Mouse (Mus musculus) hindbrain, embryonic 10.5 days (tissue): Measurements from ENCODE around the gene AI597479. TPM values are rescaled to one million over a fixed set of nuclear protein-coding genes. Genes with fewer than 3 reads are reported as not detected.
A peak's percentile ranks its signal among the peaks of the same experiment; 100 is the strongest.
"Not testable (repeated sequence)": the region's sequence is repeated elsewhere in the genome, so short reads cannot be mapped to it uniquely, and the experiment has no call there.

ENCODE experiments used
- DNase-seq: peaks from one replicate; pipeline ENCODE4 v3.0.0-alpha.2; 2017; ENCODE audit warnings: low spot score
- H3K27ac ChIP-seq: fragments of 300-500 bp; sonication (generic); 2 replicates; pipeline ENCODE4 v1.5.1; 2016; ENCODE audit warnings: mild to moderate bottlenecking, moderate library complexity
- H3K27me3 ChIP-seq: fragments of 300-500 bp; sonication (generic); 2 replicates; pipeline ENCODE4 v1.6.1; 2016; ENCODE audit warnings: mild to moderate bottlenecking; ENCODE audit not compliant: poor library complexity, insufficient read depth, severe bottlenecking
- H3K36me3 ChIP-seq: fragments of 300-500 bp; sonication (generic); 2 replicates; pipeline ENCODE4 v1.6.1; 2016; ENCODE audit warnings: mild to moderate bottlenecking, moderate library complexity
- H3K4me1 ChIP-seq: fragments of 300-500 bp; sonication (generic); replicated peaks from 2 replicates; pipeline ENCODE4 v1.6.1; 2016; ENCODE audit warnings: mild to moderate bottlenecking
- H3K4me3 ChIP-seq: fragments of 300-500 bp; sonication (generic); 2 replicates; pipeline ENCODE4 v1.5.1; 2016; ENCODE audit warnings: mild to moderate bottlenecking, moderate library complexity
- H3K9me3 ChIP-seq: fragments of 300-500 bp; sonication (generic); 2 replicates; pipeline ENCODE4 v1.6.1; 2016; ENCODE audit warnings: mild to moderate bottlenecking, moderate library complexity
- WGBS: fragments of 180-500 bp; shearing (Covaris S2); methylation state at CpG from one replicate; pipeline ENCODE4 v1.1.7; 2016; 5-methylcytosine and 5-hydroxymethylcytosine counted together
- polyA plus RNA-seq: library from polyadenylated mRNA; unstranded; fragments of >200 nt; fragmentation: Nextera tagmentation; extraction: Ambion mirVana; gene quantifications from 2 replicates; pipeline ENCODE4 v1.2.1, GENCODE M21; 2016

Gene AI597479
- polyA plus RNA-seq, 1 experiment from 2014 or later: 34.9 TPM

DNA sequence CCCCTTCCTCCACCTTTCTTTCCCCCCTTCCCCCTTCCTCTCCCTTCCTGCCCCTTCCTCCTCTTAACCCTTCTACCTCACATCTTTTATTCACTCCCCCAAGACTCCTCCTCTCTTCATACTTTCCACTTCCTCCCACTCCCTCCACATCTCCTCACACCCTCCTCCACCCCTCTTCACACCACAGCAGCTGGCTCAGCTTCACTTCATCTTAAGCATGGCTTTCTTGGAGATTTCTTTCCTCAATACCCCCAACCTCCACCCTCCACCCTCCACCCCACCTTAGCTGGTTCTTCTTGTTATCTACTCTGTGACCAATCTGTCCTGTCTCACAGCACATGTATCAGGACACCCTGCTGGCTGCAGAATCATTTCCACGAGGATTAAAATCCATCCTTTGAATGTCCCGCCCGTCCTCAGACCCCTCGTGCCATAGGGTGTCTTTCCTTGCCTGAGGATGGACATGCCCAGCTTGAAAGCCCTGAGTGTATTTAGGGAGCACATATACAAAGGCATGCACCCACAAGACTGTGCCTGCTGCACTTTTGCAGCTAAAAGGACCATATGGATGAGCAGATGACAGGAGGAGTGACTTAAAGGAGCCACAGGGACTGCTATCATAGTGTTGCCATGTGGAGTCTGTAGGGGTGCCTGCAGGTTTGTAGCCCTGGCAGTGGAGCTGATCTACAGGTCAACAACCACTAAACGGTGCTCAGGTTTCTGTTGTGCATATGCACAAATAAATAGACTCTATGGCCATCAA lies 31.9 kb downstream of the AI597479 start:
- Histone ChIP-seq H3K9me3 (no peaks in the 10 kb centered on the region), H3K4me3 (no peak overlapping the region), H3K27ac (no peak overlapping the region), H3K27me3 (no peaks in the 10 kb centered on the region), H3K36me3 (0 out of 2 replicates have a peak, but pooled peaks cover 4% of the 10 kb centered on the region), H3K4me1 (no peaks in the 10 kb centered on the region)
- 82% methylated on average over 5 of the region's 5 CpGs for WGBS
- DNase-seq: no peak

DNA sequence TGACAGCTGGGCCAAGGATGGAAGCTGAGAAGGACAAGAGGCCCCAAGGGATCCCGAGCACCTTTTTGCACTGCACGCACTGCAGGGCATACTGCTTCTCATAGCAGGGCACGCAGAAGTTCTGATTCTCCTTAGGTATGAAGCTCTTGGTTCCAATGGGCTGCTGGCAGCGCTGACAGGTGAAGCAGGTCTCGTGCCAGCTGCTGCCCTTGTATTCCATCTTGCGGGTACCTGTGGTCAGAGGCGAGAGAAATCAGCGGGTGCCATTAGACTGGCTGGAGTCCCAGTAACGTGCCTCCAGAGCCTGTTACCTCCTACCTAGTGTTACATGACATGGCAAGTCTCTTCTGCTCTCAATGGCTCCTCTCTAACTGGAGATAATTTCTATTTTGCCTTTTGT lies 33.1 kb downstream of the AI597479 start:
- WGBS: 91% methylated on average over 9 of the region's 9 CpGs
- Histone ChIP-seq H3K36me3 (0 out of 2 replicates have a peak, but pooled peaks cover 8% of the 10 kb centered on the region), H3K27ac (no peak overlapping the region), H3K9me3 (no peaks in the 10 kb centered on the region), H3K4me1 (no peaks in the 10 kb centered on the region), H3K27me3 (no peaks in the 10 kb centered on the region), H3K4me3 (no peak overlapping the region)
- no peak for DNase-seq

DNA sequence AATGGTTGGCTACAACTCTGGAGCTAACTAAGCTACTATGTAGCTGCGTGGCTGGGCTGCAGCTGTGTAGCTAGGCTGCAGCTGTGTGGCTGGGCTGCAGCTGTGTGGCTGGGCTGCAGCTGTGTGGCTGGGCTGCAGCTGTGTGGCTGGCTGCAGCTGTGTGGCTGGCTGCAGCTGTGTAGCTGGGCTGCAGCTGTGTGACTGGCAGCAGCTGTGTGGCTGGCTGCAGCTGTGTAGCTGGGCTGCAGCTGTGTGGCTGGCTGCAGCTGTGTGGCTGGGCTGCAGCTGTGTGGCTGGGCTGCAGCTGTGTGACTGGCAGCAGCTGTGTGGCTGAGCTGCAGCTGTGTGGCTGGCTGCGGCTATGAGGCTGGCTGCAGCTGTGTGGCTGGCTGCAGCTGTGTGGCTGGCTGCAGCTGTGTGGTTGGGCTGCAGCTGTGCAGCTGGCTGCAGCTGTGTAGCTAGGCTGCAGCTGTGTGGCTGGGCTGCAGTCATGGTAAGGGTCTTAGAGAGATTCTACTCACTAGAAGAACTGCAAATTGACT lies 38.0 kb downstream of the AI597479 start:
- 81% methylated on average over 2 of the region's 2 CpGs for WGBS
- H3K27me3 ChIP-seq, DNase-seq, H3K36me3 ChIP-seq, H3K27ac ChIP-seq, H3K9me3 ChIP-seq, H3K4me3 ChIP-seq, H3K4me1 ChIP-seq: not testable (repeated sequence)

DNA sequence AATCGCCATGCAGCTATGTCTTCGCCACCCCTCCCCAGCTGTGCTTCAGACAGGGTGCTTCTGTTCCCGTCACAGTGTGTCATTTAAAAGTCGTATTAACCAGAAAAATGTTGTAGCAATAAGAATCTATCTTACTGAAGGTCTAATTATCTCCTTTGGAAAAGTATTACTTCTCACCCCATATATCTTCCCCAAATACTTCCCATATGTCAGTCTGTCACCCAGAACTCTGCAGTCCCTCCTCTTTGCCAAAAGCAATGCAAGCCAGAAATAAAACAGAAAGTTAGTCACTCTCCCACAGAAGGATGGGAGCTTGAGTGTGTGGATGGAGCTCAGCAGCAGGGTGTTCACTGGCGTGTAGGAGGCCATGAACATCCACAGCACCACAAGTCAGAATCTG lies 38.8 kb downstream of the AI597479 start:
- H3K27me3 ChIP-seq: no peaks in the 10 kb centered on the region
- H3K4me1 ChIP-seq: no peaks in the 10 kb centered on the region
- 0 out of 2 replicates have a peak, but pooled peaks cover 5% of the 10 kb centered on the region for H3K36me3 ChIP-seq
- H3K27ac ChIP-seq: no peak overlapping the region
- H3K4me3 ChIP-seq: no peak overlapping the region
- DNase-seq: no peak
- H3K9me3 ChIP-seq: no peaks in the 10 kb centered on the region
- 87% methylated on average over 5 of the region's 5 CpGs for WGBS

DNA sequence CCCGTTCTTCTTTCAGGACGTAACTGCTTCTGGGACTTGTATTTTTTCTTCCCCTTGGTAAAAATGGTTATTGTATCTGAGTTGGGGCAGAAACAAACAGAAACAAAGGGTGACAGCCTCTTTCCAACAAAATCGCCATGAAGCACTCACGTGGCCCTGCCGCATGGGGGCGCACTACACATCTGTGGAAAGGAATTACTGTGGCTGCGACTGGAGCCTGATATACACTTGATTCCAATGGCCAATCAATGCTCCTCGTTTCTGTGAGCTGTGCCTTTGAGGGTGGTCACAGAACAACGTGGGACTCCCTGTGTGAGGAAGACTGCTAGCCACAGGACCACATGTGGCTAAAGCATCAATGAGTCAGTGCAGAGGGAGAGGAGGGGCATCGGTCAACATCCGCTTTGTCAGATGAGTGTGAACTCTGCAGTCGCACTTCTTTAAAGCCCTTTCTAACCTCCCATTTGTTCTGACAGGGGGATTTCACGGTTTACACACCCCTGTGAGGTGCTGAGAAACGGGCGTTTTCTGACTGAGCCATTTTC lies 39.8 kb downstream of the AI597479 start:
- no peak for DNase-seq
- 74% methylated on average over 15 of the region's 15 CpGs for WGBS
- 0 out of 2 replicates have a peak, but pooled peaks cover 5% of the 10 kb centered on the region for H3K36me3 ChIP-seq
- H3K9me3 ChIP-seq: no peaks in the 10 kb centered on the region
- H3K27ac ChIP-seq: no peak overlapping the region
- no peak overlapping the region for H3K4me3 ChIP-seq
- H3K27me3 ChIP-seq: no peaks in the 10 kb centered on the region
- H3K4me1 ChIP-seq: no peaks in the 10 kb centered on the region

DNA sequence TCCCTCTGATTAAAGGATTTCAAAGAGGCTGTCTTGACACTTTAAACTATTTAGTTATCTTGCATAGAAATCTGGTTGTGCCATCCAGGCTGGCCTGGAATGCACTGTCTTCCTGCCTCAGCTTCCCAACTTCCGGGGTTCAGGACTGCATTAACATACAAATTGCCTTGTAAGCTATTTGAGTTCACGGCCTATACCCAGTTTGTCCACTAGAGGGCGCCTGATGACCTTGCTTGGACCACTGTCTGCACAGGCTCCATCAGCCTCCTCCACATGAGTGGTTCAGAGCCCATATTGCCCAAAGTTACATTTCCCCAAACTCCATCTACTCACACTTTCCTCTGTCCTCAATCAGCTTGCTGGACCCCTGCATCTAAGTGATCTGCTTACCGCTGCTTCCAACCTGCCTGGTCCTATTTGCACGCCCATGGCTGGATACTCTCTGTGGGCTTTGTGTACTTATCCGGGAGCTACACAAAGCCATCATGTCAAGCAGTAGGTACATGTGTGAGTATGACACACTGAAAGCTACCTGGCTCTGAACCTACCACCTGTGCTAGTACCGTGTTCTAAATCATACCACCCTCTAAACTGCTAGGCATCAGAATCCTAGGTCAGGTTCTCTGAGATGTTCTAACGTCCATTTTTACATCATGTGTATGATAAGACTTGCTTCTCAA lies 41.2 kb downstream of the AI597479 start:
- Histone ChIP-seq H3K4me1 (no peaks in the 10 kb centered on the region), H3K4me3 (no peak overlapping the region), H3K36me3 (0 out of 2 replicates have a peak, but pooled peaks cover 5% of the 10 kb centered on the region), H3K9me3 (no peaks in the 10 kb centered on the region), H3K27ac (no peak overlapping the region), H3K27me3 (no peaks in the 10 kb centered on the region)
- peak; percentile 93 for DNase-seq
- 52% methylated on average over 8 of the region's 8 CpGs for WGBS

GRCm38 (mm10) chr1:43141555-43141961 lies 43.0 kb downstream of the AI597479 start:
- Histone ChIP-seq H3K27ac (no peak overlapping the region), H3K4me1 (no peaks in the 10 kb centered on the region), H3K9me3 (no peaks in the 10 kb centered on the region), H3K4me3 (no peak overlapping the region), H3K27me3 (no peaks in the 10 kb centered on the region), H3K36me3 (0 out of 2 replicates have a peak, but pooled peaks cover 2% of the 10 kb centered on the region)
- DNase-seq: no peak
- WGBS: 91% methylated on average over 11 of the region's 11 CpGs

GRCm38 (mm10) chr1:43142849-43143248 lies 44.3 kb downstream of the AI597479 start:
- no peaks in the 10 kb centered on the region for H3K9me3 ChIP-seq
- H3K4me1 ChIP-seq: no peaks in the 10 kb centered on the region
- 92% methylated on average over 6 of the region's 6 CpGs for WGBS
- H3K27ac ChIP-seq: no peak overlapping the region
- no peaks in the 10 kb centered on the region for H3K27me3 ChIP-seq
- no peak overlapping the region for H3K4me3 ChIP-seq
- H3K36me3 ChIP-seq: no peaks in the 10 kb centered on the region
- DNase-seq: no peak

- no peak overlapping the region for H3K4me3 ChIP-seq
- DNase-seq: no peak
- WGBS: 88% methylated on average over 4 of the region's 4 CpGs
- H3K27me3 ChIP-seq: no peaks in the 10 kb centered on the region
- H3K27ac ChIP-seq: no peak overlapping the region
- no peaks in the 10 kb centered on the region for H3K9me3 ChIP-seq
- no peaks in the 10 kb centered on the region for H3K4me1 ChIP-seq
- H3K36me3 ChIP-seq: no peaks in the 10 kb centered on the region
Measured at GRCm38 (mm10) chr1:43143284-43143683, 44.8 kb downstream of the AI597479 start.

GRCm38 (mm10) chr1:43143791-43144190 lies 45.3 kb downstream of the AI597479 start:
- Histone ChIP-seq H3K27me3 (no peaks in the 10 kb centered on the region), H3K4me3 (no peak overlapping the region), H3K4me1 (no peaks in the 10 kb centered on the region), H3K27ac (no peak overlapping the region), H3K36me3 (no peaks in the 10 kb centered on the region), H3K9me3 (no peaks in the 10 kb centered on the region)
- 89% methylated on average over 4 of the region's 4 CpGs for WGBS
- DNase-seq: no peak

GRCm38 (mm10) chr1:43144338-43144906 lies 45.9 kb downstream of the AI597479 start:
- no peak overlapping the region for H3K27ac ChIP-seq
- DNase-seq: no peak
- no peaks in the 10 kb centered on the region for H3K27me3 ChIP-seq
- 94% methylated on average over 8 of the region's 8 CpGs for WGBS
- no peaks in the 10 kb centered on the region for H3K36me3 ChIP-seq
- no peaks in the 10 kb centered on the region for H3K4me1 ChIP-seq
- H3K9me3 ChIP-seq: no peaks in the 10 kb centered on the region
- no peak overlapping the region for H3K4me3 ChIP-seq

DNA sequence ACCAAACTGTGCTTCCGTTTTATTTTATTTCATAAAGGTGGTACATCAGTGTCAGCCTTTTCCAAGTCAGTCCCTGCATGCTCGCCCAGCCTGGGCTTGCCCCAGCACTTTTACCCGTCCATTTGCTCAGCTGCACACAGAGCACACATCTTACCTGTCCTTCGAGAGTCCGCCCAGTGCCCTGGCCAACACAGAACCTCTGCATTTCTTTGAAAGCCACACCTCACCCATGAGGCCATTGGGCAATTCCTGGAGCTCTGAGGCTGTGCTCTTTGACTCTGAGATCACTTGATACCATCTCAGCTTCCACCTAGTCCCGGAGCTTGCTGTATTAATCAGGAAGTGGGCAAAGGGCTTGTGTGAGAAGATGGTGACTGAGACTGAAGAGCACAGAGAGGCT lies 46.9 kb downstream of the AI597479 start:
- no peak overlapping the region for H3K4me3 ChIP-seq
- H3K27ac ChIP-seq: no peak overlapping the region
- no peaks in the 10 kb centered on the region for H3K9me3 ChIP-seq
- H3K27me3 ChIP-seq: no peaks in the 10 kb centered on the region
- no peaks in the 10 kb centered on the region for H3K36me3 ChIP-seq
- WGBS: 87% methylated on average over 6 of the region's 6 CpGs
- no peaks in the 10 kb centered on the region for H3K4me1 ChIP-seq
- no peak for DNase-seq

DNA sequence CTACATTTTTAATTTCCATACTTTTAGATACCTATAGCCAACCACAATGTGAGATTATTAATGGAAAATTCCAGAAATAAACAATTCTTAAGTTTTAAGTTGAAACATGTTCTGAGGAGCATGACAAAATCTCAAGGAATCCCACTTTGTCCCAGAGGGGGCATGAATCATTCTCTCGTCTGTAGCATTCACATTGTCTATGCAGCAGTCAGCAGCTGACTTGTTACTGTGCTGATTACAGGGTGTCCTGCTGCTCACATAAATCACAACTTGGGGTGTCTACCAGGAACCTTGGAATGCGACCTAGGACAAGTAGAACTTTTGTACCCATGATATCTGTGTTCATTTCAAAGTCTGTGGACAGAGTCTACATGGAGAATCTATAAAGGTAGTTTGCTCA lies 49.0 kb downstream of the AI597479 start:
- WGBS: 76% methylated on average over 2 of the region's 2 CpGs
- Histone ChIP-seq H3K4me3 (no peak overlapping the region), H3K4me1 (no peaks in the 10 kb centered on the region), H3K36me3 (no peaks in the 10 kb centered on the region), H3K9me3 (no peaks in the 10 kb centered on the region), H3K27me3 (no peaks in the 10 kb centered on the region), H3K27ac (no peak overlapping the region)
- no peak for DNase-seq
